In genomic region chr2:146222279-146223175, GRCm38 (mm10) we compare ENCODE assay signal across 8 mouse cellular contexts. TPM values are rescaled to one million over a fixed set of nuclear protein-coding genes. Genes with fewer than 3 reads are reported as not detected.
DNase-seq lines count a peak whose midpoint lies in the region; ATAC-seq and TF ChIP-seq lines count a peak whose summit lies in the region.

No protein-coding gene starts in this region.

- no peak for TF ChIP-seq POLR2A in spleen, adult 2 months (IDR thresholded peaks at IDR 0.05; ENCODE audit: low read depth, low read length)

- H3K4me2 ChIP-seq in forebrain, embryonic 13.5 days, result peak overlapping the region; percentile 94
- peak overlapping the region; percentile 89 for H3K4me2 ChIP-seq in neural tube, embryonic 11.5 days (ENCODE audit: low read depth)

- no peaks in the 10 kb centered on the region for H3K9me3 ChIP-seq in forebrain, embryonic 13.5 days (replicated peaks)
- H3K9me3 ChIP-seq in neural tube, embryonic 11.5 days (ENCODE audit: control insufficient read depth, low read length), result no peaks in the 10 kb centered on the region

- peak overlapping the region; percentile 48 for H3K4me3 ChIP-seq in spleen, adult 2 months (ENCODE audit: extremely low read depth, insufficient read depth, insufficient read length)
- peak overlapping the region; percentile 85 for H3K4me3 ChIP-seq in forebrain, embryonic 13.5 days
- H3K4me3 ChIP-seq in left cerebral cortex, adult 2 months, result peak overlapping the region; percentile 59
- peak overlapping the region; percentile 58 for H3K4me3 ChIP-seq in neural tube, embryonic 11.5 days (ENCODE audit: low read depth, low read length)

- H3K9ac ChIP-seq in forebrain, embryonic 13.5 days, result peak overlapping the region; percentile 98
- H3K9ac ChIP-seq in neural tube, embryonic 11.5 days (ENCODE audit: low read length), result peak overlapping the region; percentile 85

- H3K36me3 ChIP-seq in spleen, adult 2 months (ENCODE audit: control insufficient read depth, insufficient read depth, low read length), result no peaks in the 10 kb centered on the region
- no peaks in the 10 kb centered on the region for H3K36me3 ChIP-seq in forebrain, embryonic 13.5 days (ENCODE audit: poor library complexity, severe bottlenecking)
- no peaks in the 10 kb centered on the region for H3K36me3 ChIP-seq in neural tube, embryonic 11.5 days (ENCODE audit: control insufficient read depth, insufficient read depth, low read length)

- DNase-seq in cerebellum, adult 11 months, result peak; percentile 18
- DNase-seq in cerebellum, adult 9-10 months, result no peak
- DNase-seq in spleen, adult 2 months (ENCODE audit: low read depth in 1 of 2, low spot score in 2 of 2), result no peak
- no peak for DNase-seq in spleen, postnatal 36 days (ENCODE audit: low spot score in 2 of 2)
- DNase-seq in left cerebral cortex, adult 2 months (ENCODE audit: extremely low spot score in 1 of 2, low spot score in 2 of 2), result peak; percentile 52 to 61
- DNase-seq in neural tube, embryonic 11.5 days (ENCODE audit: low spot score), result peak; percentile 62
- DNase-seq in adipocyte (ENCODE audit: low spot score), result no peak

- peak; percentile 9 for ATAC-seq in forebrain, embryonic 13.5 days
- peak; percentile 1; the same call in 1 of the 2 replicates for ATAC-seq in neural tube, embryonic 11.5 days (ENCODE audit: insufficient read depth, low FRiP score, low TSS enrichment)

- 5% methylated on average over 128 of the region's 133 CpGs for WGBS in spleen, adult 2 months
- WGBS in forebrain, embryonic 13.5 days, result under 1% methylated on average over 76 of the region's 133 CpGs
- under 1% methylated on average over 100 of the region's 133 CpGs for WGBS in neural tube, embryonic 11.5 days

- H3K27me3 ChIP-seq in spleen, adult 2 months (ENCODE audit: control insufficient read depth, insufficient read depth, low read length), result peaks cover 51% of the 10 kb centered on the region
- H3K27me3 ChIP-seq in forebrain, embryonic 13.5 days, result peaks cover 26% of the 10 kb centered on the region
- H3K27me3 ChIP-seq in neural tube, embryonic 11.5 days (ENCODE audit: control insufficient read depth, insufficient read depth, low read length), result peaks cover 76% of the 10 kb centered on the region

- no peak overlapping the region for H3K27ac ChIP-seq in spleen, adult 2 months (ENCODE audit: insufficient read depth, low read length)
- H3K27ac ChIP-seq in forebrain, embryonic 13.5 days, result peak overlapping the region; percentile 98
- H3K27ac ChIP-seq in left cerebral cortex, adult 2 months, result peak overlapping the region; percentile 78
- peak overlapping the region; percentile 92 for H3K27ac ChIP-seq in neural tube, embryonic 11.5 days (ENCODE audit: low read depth, low read length)

- intact Hi-C loops in left cerebral cortex, adult 2 months (cut with DNase I), result loop anchor here (2.0 to 5.0 kb wide), 2 partner anchors 35 to 134 kb away; no protein-coding TSS in a partner anchor

- TF ChIP-seq CTCF in spleen, adult 2 months (IDR thresholded peaks at IDR 0.05; ENCODE audit: extremely low read depth, insufficient read depth, insufficient read length, insufficient replicate concordance), result no peak
- no peak for TF ChIP-seq CTCF in left cerebral cortex, adult 2 months (IDR thresholded peaks at IDR 0.05)

- peaks cover 31% of the 10 kb centered on the region for H3K4me1 ChIP-seq in spleen, adult 2 months (ENCODE audit: control insufficient read depth, insufficient read depth, insufficient read length)
- H3K4me1 ChIP-seq in forebrain, embryonic 13.5 days, result peaks cover 60% of the 10 kb centered on the region
- peaks cover 30% of the 10 kb centered on the region for H3K4me1 ChIP-seq in neural tube, embryonic 11.5 days (ENCODE audit: control insufficient read depth, insufficient read depth, low read length)

RNA-seq across cellular contexts. Expression of gene Insm1, which starts 0.8 kb away (rescaled TPM):
- 1.3 and 3.1 TPM in 2 replicates for polyA plus RNA-seq in spleen, adult 2 months (2012; rRNA removed)
- 10.0 and 12.8 TPM in 2 replicates for polyA plus RNA-seq in forebrain, embryonic 13.5 days (2015; fragmentation: Nextera tagmentation; extraction: Ambion mirVana)
- 1 to 10 TPM; 4.8 to 6.1 TPM for total RNA-seq in left cerebral cortex, adult 2 months (2021)
- 7.4 and 9.3 TPM in 2 replicates for polyA plus RNA-seq in neural tube, embryonic 11.5 days (2014; fragmentation: Nextera tagmentation; extraction: Ambion mirVana)

Comparison
In these comparisons a context has a peak if more than half of its experiments do, and no peak if none do; other contexts are left out.
1. DNase-seq: peak in cerebellum, adult 11 months (single experiment), left cerebral cortex, adult 2 months (2 of 2) and neural tube, embryonic 11.5 days (single experiment); none in cerebellum, adult 9-10 months (single experiment), spleen, adult 2 months (0 of 2), spleen, postnatal 36 days (0 of 2) and adipocyte (single experiment).
2. Peak in every context shown above with its lines, with median percentiles within 50 percentile points of each other: H3K4me3 ChIP-seq.